Mouse (Mus musculus): ENCODE results near the gene Usp19.

- TF ChIP-seq POLR2A (IDR thresholded peaks at IDR 0.05; ENCODE audit: low read depth, low read length) (no peak), CTCF (IDR thresholded peaks at IDR 0.05; ENCODE audit: borderline replicate concordance, insufficient read depth, low read length) (no peak)
Observed at GRCm38 (mm10) chr9:108521604-108522003, 31.2 kb downstream of the Usp19 start.
